Mouse (Mus musculus): ENCODE results near the gene Vrk2.

GRCm38 (mm10) chr11:26622727-26623126, 28.9 kb upstream of the Vrk2 start:
- no peak for TF ChIP-seq POLR2A (IDR thresholded peaks at IDR 0.05; ENCODE audit: insufficient read length, low read depth)
- TF ChIP-seq MYOG (IDR thresholded peaks at IDR 0.05; ENCODE audit: control insufficient read depth in 1 of 3, insufficient read depth in 1 of 3, insufficient read length in 2 of 3, low read depth in 2 of 3): no peak
- no peak for TF ChIP-seq POLR2AphosphoS2 (IDR thresholded peaks at IDR 0.05; ENCODE audit: insufficient read length, low read depth)

All from myocyte (in vitro differentiated cells).